Mouse (Mus musculus) ES-E14 (cell line): Measurements from ENCODE around the gene Khk.

Experiments
- CHD2 ChIP-seq: IDR thresholded peaks from 2 replicates; pipeline ENCODE4 v1.6.1; 2014; ENCODE audit warnings: mild to moderate bottlenecking, low read depth, low read length, inconsistent platforms
- ZC3H11A ChIP-seq: IDR thresholded peaks from 2 replicates; pipeline ENCODE4 v1.6.1; 2012; ENCODE audit warnings: low read depth, mild to moderate bottlenecking, inconsistent platforms, low read length, borderline replicate concordance

DNA sequence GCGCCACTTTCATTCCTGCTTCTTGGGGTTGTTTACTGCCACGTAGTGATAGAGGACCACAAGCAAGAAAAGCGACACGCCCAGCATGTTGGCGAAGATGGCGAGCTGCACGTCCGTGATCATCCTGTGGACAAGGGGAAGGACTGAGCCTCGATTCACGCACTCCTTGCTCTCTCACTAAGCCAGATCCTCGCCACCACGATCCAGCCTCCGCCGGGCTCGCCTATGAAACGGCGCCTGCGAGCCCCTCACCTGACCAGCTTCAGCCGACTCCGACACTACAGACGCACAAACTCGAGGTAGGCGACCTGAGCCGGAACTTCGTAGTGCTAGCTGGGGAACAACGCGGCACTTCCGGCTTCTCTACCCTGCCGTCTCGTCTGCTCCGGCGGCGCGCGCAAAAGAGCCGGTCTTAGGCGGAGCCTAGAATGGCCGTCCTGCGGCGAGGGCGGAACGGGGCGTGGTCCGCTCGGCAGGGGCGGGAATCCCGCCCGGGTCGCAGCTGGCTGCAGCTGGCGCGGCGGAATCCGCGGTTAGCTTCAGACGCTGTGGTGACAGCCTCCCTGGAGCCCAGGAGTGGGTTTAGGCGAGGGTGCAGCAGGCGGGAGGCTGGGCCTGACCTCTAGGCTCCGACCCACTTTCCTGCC is 13.7 kb upstream of the Khk start, which contains the start of gene Ost4:
- no peak for TF ChIP-seq ZC3H11A
- no peak for TF ChIP-seq CHD2
